In genomic region chr7:73243591-73244355, GRCm38 (mm10) we compare ENCODE assay signal across 13 mouse cellular contexts.
DNase-seq lines count a peak whose midpoint lies in the region; ATAC-seq lines count a peak whose summit lies in the region.
"Had no signal": no experiment of that assay in that cellular context is flagged by ENCODE, and none has a peak within 500 bp of the region (broad histone marks: within the 10 kb centered on the region; RNA-seq: fewer than 3 reads in every experiment).

No protein-coding gene starts in this region.

- H3K9me3 ChIP-seq in midbrain, embryonic 11.5 days (ENCODE audit: control insufficient read depth, low read length) = no peaks in the 10 kb centered on the region
- H3K9me3 ChIP-seq in midbrain, embryonic 15.5 days = no peaks in the 10 kb centered on the region
- H3K9me3 ChIP-seq in limb, embryonic 10.5 days (replicated peaks) = no peaks in the 10 kb centered on the region

- 19% methylated on average over 9 of the region's 9 CpGs for WGBS in midbrain, embryonic 11.5 days
- 29% methylated on average over 9 of the region's 9 CpGs for WGBS in midbrain, embryonic 15.5 days
- 56% methylated on average over 9 of the region's 9 CpGs for WGBS in limb, embryonic 10.5 days

- H3K27me3 ChIP-seq in midbrain, embryonic 11.5 days (ENCODE audit: control insufficient read depth, insufficient read depth, low read length) = no peaks in the 10 kb centered on the region
- H3K27me3 ChIP-seq in midbrain, embryonic 15.5 days (replicated peaks) = no peaks in the 10 kb centered on the region
- H3K27me3 ChIP-seq in limb, embryonic 10.5 days (ENCODE audit: low read depth, poor library complexity, severe bottlenecking) = no peaks in the 10 kb centered on the region

- no peak overlapping the region for H3K4me3 ChIP-seq in midbrain, embryonic 11.5 days (ENCODE audit: low read depth, low read length)
- H3K4me3 ChIP-seq in midbrain, embryonic 15.5 days = no peak overlapping the region
- no peak overlapping the region for H3K4me3 ChIP-seq in limb, embryonic 10.5 days

- no peak overlapping the region for H3K9ac ChIP-seq in midbrain, embryonic 11.5 days (ENCODE audit: low read length)
- H3K9ac ChIP-seq in midbrain, embryonic 15.5 days = no peak overlapping the region

- DNase-seq in gastrocnemius, adult 18-20 months (ENCODE audit: low spot score) = peak; percentile 13
- DNase-seq in gastrocnemius, postnatal 36 days = no peak
- DNase-seq in midbrain, embryonic 11.5 days (ENCODE audit: low spot score, missing footprints) = peak; percentile 89
- peak; percentile 34 for DNase-seq in limb, embryonic 10.5 days (ENCODE audit: low spot score)
- DNase-seq in adrenal gland, postnatal 10 days = no peak
- DNase-seq in spleen, postnatal 14 days (ENCODE audit: low spot score in 2 of 2) = no peak
- DNase-seq in spleen, adult 18-20 months = no peak
- DNase-seq: adrenal gland, adult 2 months; cerebellum, adult 11 months; thymus, postnatal 14 days had no signal

- intact Hi-C loops in gastrocnemius, postnatal 36 days (cut with DNase I) = no loop called here

- no peaks in the 10 kb centered on the region for H3K36me3 ChIP-seq in midbrain, embryonic 11.5 days (ENCODE audit: control insufficient read depth, insufficient read depth, low read length)
- no peaks in the 10 kb centered on the region for H3K36me3 ChIP-seq in midbrain, embryonic 15.5 days (replicated peaks)
- H3K36me3 ChIP-seq in limb, embryonic 10.5 days = no peaks in the 10 kb centered on the region

- peak; percentile 70 for ATAC-seq in midbrain, embryonic 11.5 days (ENCODE audit: low FRiP score)
- no peak for ATAC-seq in midbrain, embryonic 15.5 days (replicated peaks)
- ATAC-seq: hindbrain, postnatal 0 days; lung, postnatal 0 days had no signal

- no peak overlapping the region for H3K4me2 ChIP-seq in midbrain, embryonic 11.5 days
- H3K4me2 ChIP-seq in midbrain, embryonic 15.5 days = no peak overlapping the region

- peak overlapping the region; percentile 59 for H3K27ac ChIP-seq in midbrain, embryonic 11.5 days (ENCODE audit: low read depth, low read length)
- no peak overlapping the region for H3K27ac ChIP-seq in midbrain, embryonic 15.5 days
- peak overlapping the region; percentile 38; the same call in 1 of the 2 replicates for H3K27ac ChIP-seq in limb, embryonic 10.5 days
- H3K27ac ChIP-seq: hindbrain, postnatal 0 days had no signal

- H3K4me1 ChIP-seq in midbrain, embryonic 11.5 days (ENCODE audit: control insufficient read depth, insufficient read depth, low read length) = peaks cover 10% of the 10 kb centered on the region; the same call in 1 of the 2 replicates
- no peaks in the 10 kb centered on the region for H3K4me1 ChIP-seq in midbrain, embryonic 15.5 days
- no peaks in the 10 kb centered on the region; the same call in 1 of the 2 replicates for H3K4me1 ChIP-seq in limb, embryonic 10.5 days

Comparison
In these comparisons a context has a peak if more than half of its experiments do, and no peak if none do; other contexts are left out.
1. DNase-seq: peak in gastrocnemius, adult 18-20 months (single experiment), midbrain, embryonic 11.5 days (single experiment) and limb, embryonic 10.5 days (single experiment); none in gastrocnemius, postnatal 36 days (0 of 2), adrenal gland, postnatal 10 days (single experiment), spleen, postnatal 14 days (0 of 2) and spleen, adult 18-20 months (0 of 2).